Mouse (Mus musculus) right cerebral cortex, postnatal 25 days (tissue): ENCODE results near the gene Vps51.
"Not testable (repeated sequence)": the region's sequence is repeated elsewhere in the genome, so short reads cannot be mapped to it uniquely, and the experiment has no call there.

Source experiments
- DNase-seq: peaks from one replicate; pipeline ENCODE4 v3.0.0; 2022

Vps51 gene

DNA sequence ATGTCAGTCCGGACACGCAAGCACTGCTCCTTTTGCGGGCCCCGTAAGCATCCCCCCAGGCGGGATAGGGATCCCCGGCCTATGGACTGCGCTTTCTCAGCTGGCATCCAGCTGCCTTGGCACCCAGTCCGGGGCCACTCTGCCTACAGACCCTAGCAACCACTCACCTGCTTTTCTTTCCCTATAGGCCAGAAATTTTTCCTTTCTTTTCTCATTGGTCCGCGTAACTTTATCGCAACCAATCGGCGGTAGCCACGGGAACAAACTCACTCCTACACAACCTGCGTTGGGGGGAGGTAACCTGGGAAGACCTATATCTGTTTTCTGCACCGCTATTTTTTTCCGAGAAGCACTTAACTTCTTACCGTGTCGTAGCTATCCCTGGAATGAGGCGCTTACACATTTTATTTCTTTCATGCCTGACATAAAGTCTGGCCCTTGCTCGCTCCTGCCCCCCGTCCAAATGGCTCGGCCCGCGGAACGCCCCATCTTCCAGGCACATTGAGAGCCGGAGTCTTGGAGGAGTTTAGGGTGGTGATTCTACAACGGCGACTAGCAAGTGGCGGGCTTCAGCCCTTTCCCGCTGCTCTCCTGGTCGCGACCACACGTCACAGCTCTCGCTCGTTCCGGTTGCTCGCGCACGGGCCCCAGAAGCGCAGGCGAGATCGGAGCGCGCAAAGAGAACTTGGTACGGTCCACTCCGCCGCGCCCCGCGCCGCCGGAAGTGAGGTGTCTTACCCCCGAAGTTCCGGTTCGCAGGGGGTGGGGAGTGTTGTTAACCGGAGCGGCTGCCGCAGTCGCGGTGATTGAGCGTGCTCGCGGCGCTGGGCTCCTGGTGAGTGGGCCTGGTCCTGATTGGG, 30.5 kb downstream of the Vps51 start, which contains the start of gene Syvn1:
Gene Syvn1 (plus strand): TSS at position 283 of the 860 bp plus-strand sequence.
- peak; percentile 90 for DNase-seq

DNA sequence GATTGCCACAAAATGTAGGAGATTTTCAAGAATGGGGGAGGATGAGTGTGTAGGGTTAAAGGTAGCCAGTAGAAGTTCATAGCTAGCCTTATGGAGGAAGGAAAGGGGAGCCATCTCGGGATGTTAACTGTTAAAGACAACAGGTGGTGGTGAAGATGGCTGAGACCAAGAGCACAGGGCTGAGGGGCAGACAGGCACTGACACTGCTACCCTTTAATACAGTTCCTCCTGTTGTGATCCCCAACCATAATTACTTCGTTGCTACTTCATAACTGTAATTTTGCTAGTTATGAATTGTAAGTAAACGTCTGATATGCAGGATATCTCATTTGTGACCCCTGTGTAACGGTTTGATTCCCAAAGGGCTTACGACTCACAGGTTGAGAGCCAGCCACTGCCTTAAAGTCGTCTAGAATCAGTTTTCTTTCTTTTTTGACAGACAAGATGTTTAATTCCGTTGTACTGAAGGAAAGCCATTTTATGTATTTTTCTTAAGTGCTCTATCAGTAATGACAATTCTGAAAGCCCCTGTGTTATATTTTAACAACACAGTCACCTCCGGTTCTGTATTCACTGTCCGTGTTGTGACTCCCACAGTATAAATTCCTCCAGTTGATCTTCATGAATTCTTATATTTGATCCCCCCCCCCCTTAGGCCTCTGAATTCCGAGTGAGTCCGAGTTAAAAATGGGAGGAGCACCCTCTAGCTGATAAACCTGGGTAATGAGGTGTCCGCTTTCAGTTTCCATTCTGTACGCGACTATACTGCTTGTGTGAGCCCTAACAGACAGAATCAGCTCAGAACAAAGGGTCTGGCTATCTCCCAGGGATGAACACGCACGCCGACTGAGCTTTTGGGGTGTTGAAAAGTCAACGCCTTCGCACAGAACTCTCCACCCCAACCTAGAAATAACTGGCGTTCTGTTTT, 31.4 kb downstream of the Vps51 start:
- no peak for DNase-seq

DNA sequence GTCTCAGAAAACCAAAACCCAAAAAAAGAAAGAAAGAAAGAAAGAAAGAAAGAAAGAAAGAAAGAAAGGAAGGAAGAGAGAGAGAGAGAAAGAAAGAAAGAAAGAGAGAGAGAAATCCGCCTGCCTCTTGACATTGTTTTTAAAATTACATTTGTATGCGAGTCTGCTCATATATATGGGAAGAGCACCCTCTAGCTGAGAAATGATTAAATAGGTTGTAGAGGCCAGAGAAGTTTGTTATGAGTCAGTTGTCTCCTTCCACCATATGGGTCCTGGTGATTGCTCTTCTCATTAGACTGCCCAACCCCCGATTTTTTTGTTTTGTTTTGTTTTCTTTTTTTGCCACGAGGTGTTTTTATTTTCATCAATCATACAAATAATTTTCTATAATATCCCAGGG, 32.9 kb downstream of the Vps51 start:
- DNase-seq, result not testable (repeated sequence)

DNA sequence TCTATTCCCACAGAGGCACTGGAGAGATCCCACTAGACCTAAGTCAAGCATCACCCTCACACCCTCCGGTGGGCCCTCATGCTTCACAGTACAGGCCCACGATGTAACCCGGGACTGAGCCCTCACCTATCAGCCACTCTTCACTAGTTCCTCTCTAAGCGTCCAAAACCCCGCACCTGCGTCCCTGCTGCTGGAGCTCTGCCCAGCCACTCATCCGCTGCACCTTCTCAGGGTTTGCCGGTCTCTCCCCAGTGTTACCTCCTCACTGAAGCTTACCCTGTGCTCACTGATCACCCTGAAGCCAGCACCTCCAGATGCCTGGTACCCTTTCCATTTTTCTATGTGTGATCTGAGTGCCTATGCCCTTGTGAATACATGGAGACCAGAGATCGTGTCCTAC, 34.7 kb downstream of the Vps51 start:
- DNase-seq, result no peak

DNA sequence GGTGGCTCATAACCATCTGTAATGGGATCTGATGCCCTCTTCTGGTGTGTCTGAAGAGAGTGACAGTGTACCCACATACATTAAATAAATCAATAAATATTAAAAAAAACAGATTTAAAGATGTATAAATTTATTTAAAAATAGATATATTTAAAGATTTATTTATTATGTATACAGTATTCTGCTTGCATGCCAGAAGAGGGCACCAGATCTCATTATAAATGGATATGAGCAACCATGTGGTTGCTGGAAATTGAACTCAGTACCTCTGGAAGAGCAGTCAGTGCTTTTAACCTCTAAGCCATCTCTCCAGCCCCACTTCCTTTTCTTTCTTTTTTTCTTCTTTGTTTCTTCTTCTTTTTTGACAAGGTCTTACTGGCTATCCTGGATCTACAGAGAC, 37.0 kb downstream of the Vps51 start:
- DNase-seq, result no peak

DNA sequence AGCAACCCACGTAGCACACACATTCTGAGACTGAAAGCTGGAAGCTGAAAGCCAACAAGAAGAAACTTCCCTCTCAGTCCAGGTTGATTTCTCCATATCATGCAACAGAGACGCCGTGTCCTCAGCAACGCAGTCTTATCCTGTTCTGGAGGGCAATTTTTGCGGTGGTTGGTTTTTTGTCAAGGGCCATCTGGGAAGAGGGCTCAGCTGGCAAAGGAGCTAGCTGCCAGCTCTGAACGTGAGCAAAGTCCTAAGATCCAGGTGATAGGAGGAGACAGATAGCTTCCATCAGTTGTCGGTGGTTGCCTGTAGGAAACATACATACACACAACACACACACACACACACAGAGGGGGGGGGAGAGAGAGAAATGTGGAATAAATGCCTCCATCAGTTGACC, 38.7 kb downstream of the Vps51 start:
- no peak for DNase-seq

DNA sequence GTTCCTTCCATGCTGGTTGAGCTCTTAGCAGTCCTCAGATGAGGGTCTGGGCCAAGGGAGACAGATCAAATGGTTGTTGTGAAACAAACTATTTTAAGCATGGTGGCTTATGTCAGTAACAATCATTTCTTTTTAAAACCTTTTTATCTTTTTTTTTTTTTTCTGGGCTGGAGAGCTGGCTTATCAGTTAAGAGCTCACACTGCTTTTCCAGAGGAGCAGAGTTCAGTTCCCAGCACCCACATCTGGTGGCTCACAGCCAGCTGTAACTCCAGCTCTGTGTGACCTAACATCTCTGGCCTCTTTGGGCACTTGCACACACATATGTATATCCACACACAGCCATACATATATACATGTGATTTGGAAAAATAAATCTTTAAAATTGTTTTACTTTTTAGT, 39.3 kb downstream of the Vps51 start:
- DNase-seq, result no peak

DNA sequence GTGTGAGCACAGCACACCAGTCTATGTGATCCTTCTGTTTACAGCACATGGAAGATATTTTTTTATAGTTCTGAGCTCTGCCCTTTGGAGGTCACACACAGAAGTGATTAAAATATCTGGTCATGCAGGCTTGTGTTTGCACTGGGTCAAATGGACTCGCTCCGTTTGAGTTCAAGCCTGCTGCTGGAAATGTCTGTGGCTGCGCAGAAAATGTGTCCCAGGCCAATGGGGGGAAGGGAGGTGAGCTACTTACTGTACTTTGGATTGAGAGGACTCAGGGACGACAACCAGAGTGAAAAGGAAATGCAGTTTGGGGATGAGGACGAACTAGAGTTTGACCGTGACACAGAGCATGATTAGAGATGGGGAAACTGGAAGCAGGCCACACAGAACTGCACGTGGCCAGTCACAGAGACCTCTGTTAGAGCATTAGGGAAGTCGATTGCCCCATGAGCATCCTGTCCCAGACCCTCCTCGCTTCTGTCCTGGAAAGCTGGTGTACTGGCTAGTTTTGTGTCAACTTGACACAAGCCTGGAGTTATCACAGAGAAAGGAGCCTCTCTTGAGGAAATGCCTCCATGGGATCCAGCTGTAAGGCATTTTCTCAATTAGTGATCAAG, 41.0 kb downstream of the Vps51 start:
- no peak for DNase-seq

DNA sequence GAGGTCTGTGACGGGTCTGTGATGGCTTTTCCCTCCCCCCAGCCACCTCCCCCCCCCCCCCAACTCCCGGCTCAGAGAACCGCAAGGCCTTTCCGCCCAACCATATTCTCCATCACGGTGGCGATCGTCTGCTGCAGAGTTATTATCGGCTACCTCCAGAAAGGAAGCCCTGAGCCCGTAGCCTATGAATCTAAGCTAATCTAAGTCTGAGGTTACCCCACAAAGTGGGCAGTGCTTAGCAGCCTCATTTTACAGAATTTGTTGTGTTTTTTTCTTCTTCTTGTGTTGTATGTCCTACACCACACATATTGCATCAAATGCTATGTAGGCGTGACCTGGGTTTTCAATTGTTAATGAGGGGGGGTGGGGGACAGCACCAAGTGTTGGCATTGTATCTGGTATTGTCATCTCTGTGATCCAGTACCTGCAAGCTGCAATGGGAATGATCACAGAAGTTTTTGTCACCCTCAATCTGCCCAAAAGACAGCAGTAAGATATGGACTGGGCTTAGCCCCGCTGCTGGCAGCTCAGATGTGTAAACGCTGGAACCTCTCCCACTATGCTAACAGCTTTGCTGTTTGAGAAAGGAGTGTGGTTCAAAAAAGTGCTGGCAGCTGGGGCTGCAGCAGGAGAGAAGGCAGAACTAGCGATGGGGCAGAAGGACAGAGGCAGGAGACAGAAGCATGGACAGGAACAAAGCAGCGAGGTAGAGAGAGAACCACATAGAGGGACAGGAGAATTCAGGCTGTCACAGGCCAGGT, 46.3 kb downstream of the Vps51 start:
- no peak for DNase-seq

DNA sequence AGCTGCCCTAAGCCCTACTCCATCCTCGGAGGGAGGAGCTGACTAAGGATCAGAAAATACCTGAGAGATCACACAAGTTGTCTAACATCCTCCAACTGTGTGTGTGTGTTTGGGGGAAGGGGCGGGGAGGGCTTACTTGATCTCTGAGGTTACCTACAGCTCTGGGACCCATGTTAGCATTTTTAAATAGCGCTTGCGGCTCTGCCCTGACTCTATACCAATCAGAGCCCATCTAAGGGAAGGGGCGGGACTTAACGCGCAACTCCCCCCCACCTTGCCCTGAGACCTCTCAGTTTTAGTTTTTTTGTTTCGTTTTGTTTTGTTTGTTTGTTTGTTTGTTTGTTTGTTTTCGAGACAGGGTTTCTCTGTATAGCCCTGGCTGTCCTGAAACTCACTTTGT, 47.6 kb downstream of the Vps51 start:
- no peak for DNase-seq

DNA sequence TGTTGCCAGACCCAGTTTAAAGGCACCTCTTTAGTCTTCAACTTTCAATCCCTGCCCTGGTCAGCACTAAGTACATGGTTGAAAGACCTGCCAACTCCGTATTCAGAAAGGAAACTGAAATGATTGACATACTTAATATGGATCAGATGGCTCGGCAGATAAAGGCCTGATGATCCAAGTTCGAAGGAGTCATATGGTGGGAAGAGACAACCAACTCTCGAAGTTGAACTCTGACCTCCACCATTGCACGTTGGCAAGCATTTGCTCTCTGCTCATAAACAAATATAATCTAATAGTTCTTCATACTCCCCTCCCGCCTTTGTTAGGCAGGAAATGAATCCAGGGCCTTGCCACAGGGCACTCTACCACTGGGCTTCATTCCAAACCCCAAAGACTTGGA, 48.0 kb downstream of the Vps51 start:
- DNase-seq, result no peak

DNA sequence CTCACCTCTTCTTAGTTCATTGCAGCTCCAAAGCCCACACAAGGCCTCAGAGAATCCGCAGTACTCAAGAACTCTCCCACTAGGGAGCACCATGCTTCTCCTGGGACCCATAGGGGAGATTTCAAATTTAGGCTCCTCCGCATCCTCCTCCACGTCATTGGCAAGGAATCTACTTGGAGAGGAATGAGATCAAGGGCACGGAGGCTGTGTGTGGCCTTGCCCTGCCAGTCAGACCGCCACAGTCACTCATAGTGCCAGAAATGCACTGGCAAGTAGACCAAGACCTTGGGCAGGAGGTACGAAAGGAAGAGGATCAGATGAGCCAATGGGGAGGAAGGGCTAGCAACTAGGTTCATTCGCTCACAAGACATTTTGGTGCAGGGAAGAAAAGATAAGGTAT, 53.1 kb downstream of the Vps51 start:
- DNase-seq, result no peak

DNA sequence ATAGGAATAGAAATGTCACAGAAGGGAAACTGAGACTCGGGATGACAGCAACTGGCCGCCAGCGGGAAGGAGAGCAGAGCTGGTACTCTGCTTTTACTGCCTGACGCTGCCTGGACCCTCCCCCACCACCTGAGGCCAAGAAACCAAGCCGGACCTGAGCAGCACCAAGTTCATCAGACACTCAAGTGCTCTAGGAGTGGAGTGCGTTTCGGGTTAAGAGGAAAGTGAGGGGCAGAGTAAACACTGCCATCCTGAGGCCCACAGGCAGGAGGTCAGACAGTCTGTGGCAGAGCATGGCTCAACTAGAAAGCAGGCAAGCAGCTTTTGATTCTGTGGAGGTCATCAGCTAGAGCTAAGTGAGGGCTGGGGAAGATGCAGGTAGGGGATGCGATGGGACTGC, 54.0 kb downstream of the Vps51 start:
- no peak for DNase-seq

DNA sequence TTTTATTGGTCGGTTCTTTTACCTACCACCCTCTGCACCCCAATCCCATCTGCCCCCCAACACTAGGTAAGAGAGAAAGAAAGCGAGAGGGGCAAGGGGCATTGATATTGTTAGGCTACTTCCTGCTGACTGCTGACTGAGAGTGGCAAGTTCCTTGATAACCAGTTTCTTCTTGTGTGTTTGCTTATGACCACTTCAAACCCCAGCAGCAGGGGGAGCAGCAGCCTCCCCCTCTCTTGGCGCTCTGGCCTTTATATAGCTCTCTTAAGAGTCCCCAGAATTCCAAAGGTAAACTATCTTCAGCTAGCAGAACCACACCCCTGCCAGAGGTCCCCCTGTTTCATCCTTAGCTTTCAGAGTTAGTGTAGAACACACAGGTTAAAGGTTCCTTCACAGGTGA, 56.8 kb downstream of the Vps51 start:
- DNase-seq, result no peak

DNA sequence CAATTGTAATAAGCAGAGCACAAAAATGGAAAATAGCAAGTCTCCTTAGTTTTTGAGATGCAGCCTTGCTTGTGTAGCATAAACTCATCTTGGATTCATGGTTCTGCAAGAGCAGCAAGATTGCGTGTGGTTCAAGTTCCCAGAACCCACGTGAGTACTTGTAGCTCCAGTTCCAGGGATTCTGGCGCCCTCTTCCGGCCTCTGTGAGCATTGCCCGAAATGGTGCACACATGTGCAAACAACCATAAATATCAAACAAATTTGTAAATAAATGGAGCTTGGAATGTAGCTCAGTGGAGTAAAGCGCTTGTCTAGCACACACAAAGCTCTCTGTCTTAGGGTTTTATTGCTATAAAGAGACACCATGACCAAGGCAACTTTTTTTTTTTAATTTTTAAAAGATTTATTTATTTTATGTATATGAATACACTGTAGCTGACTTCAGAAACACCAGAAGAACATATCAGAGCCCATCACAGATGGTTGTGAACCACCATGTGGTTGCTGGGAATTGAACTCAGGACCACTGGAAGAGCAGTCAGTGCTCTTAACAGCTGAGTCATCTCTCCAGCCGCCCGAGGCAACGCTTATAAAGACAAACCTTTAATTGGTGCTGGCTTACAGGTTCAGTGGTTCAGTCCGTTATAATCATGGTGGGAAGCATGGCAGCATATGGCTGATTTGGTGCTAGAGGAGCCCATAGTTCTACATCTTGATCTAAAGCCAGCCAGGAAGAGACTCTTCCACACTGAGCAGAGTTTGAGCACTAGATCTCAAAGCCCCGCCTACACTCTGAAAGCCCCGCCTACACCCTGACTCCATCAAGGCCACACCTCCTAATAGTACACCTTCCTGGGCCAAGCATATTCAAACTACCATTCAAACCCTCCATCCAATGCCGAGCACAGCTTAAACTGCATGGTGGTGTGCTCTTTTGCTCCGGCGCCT, 58.6 kb downstream of the Vps51 start:
- DNase-seq, result peak; percentile 58
